Mouse (Mus musculus) heart, embryonic 11.5 days (tissue): ENCODE measurements around the gene Gm17949. TPM values are rescaled to one million over a fixed set of nuclear protein-coding genes. Genes with fewer than 3 reads are reported as not detected.

Source experiments
- ATAC-seq: fragments of 200-750 bp; cut with Nextera tagmentation; replicated peaks from 2 replicates; pipeline ENCODE4 v1.8.0; 2017; ENCODE audit warnings: moderate library complexity; ENCODE audit not compliant: insufficient number of reproducible peaks, low FRiP score, low TSS enrichment
- H3K27ac ChIP-seq: fragments of 300-500 bp; sonication (generic); 2 replicates; pipeline ENCODE4 v1.5.1; 2014; ENCODE audit warnings: mild to moderate bottlenecking, low read depth, low read length
- H3K27me3 ChIP-seq: fragments of 300-500 bp; sonication (generic); 2 replicates; pipeline ENCODE4 v1.6.1; 2014; ENCODE audit warnings: mild to moderate bottlenecking, low read length, mixed read lengths; ENCODE audit not compliant: control insufficient read depth, insufficient read depth
- H3K36me3 ChIP-seq: fragments of 300-500 bp; sonication (generic); 2 replicates; pipeline ENCODE4 v1.6.1; 2014; ENCODE audit warnings: mild to moderate bottlenecking, low read length, moderate library complexity, mixed read lengths; ENCODE audit not compliant: control insufficient read depth, insufficient read depth
- H3K4me1 ChIP-seq: fragments of 300-500 bp; sonication (generic); 2 replicates; pipeline ENCODE4 v1.6.1; 2014; ENCODE audit warnings: low read length; ENCODE audit not compliant: control insufficient read depth, insufficient read depth
- H3K4me2 ChIP-seq: fragments of 300-500 bp; sonication (generic); 2 replicates; pipeline ENCODE4 v1.6.1; 2014; ENCODE audit warnings: mild to moderate bottlenecking, moderate library complexity
- H3K4me3 ChIP-seq: fragments of 300-500 bp; sonication (generic); 2 replicates; pipeline ENCODE4 v1.5.1; 2014; ENCODE audit warnings: low read depth, low read length
- H3K9ac ChIP-seq: fragments of 300-500 bp; sonication (generic); 2 replicates; pipeline ENCODE4 v1.6.1; 2014; ENCODE audit warnings: mild to moderate bottlenecking, low read depth, low read length, moderate library complexity
- H3K9me3 ChIP-seq: fragments of 300-500 bp; sonication (generic); replicated peaks from 2 replicates; pipeline ENCODE4 v1.6.1; 2016; ENCODE audit warnings: low read length; ENCODE audit not compliant: control insufficient read depth
- WGBS: fragments of 180-500 bp; shearing (Covaris S2); extraction: QIAGEN DNeasy Blood & Tissue Kit; methylation state at CpG from one replicate; pipeline ENCODE4 v1.1.7; 2014; ENCODE audit not compliant: insufficient replicate concordance; 5-methylcytosine and 5-hydroxymethylcytosine counted together
- polyA plus RNA-seq: library from polyadenylated mRNA; unstranded; fragments of >200 nt; fragmentation: Nextera tagmentation; extraction: Ambion mirVana; gene quantifications from 2 replicates; pipeline ENCODE4 v1.2.1, GENCODE M21; 2014

Gene Gm17949
- polyA plus RNA-seq, 1 experiment from 2014 or later = 0.17 TPM

GRCm38 (mm10) chr17:56975391-56975790 lies 35.9 kb upstream of the Gm17949 start:
- Histone ChIP-seq H3K27ac (no peak overlapping the region), H3K4me2 (no peak overlapping the region), H3K36me3 (no peaks in the 10 kb centered on the region), H3K4me3 (no peak overlapping the region), H3K4me1 (no peaks in the 10 kb centered on the region), H3K9ac (no peak overlapping the region), H3K27me3 (peaks cover 5% of the 10 kb centered on the region; the same call in 1 of the 2 replicates), H3K9me3 (no peaks in the 10 kb centered on the region)
- ATAC-seq = no peak
- WGBS = 82% methylated on average over 3 of the region's 3 CpGs

- Histone ChIP-seq H3K4me2 (no peak overlapping the region), H3K9me3 (no peaks in the 10 kb centered on the region), H3K4me3 (no peak overlapping the region), H3K27ac (no peak overlapping the region), H3K4me1 (no peaks in the 10 kb centered on the region), H3K36me3 (no peaks in the 10 kb centered on the region), H3K27me3 (no peaks in the 10 kb centered on the region; the same call in 1 of the 2 replicates), H3K9ac (no peak overlapping the region)
- 69% methylated on average over 8 of the region's 8 CpGs for WGBS
- no peak for ATAC-seq
Measured at GRCm38 (mm10) chr17:56976531-56977390, 34.5 kb upstream of the Gm17949 start.

GRCm38 (mm10) chr17:56979524-56979923 lies 31.7 kb upstream of the Gm17949 start:
- Histone ChIP-seq H3K27ac (no peak overlapping the region), H3K4me2 (no peak overlapping the region), H3K36me3 (no peaks in the 10 kb centered on the region), H3K4me1 (no peaks in the 10 kb centered on the region), H3K4me3 (no peak overlapping the region), H3K9ac (no peak overlapping the region), H3K27me3 (no peaks in the 10 kb centered on the region; the same call in 1 of the 2 replicates), H3K9me3 (no peaks in the 10 kb centered on the region)
- WGBS = 40% methylated on average over 6 of the region's 8 CpGs
- no peak for ATAC-seq

GRCm38 (mm10) chr17:56981049-56981448 lies 30.2 kb upstream of the Gm17949 start:
- H3K9me3 ChIP-seq = no peaks in the 10 kb centered on the region
- ATAC-seq = no peak
- no peaks in the 10 kb centered on the region for H3K27me3 ChIP-seq
- no peak overlapping the region for H3K4me3 ChIP-seq
- H3K9ac ChIP-seq = no peak overlapping the region
- H3K4me2 ChIP-seq = no peak overlapping the region
- H3K4me1 ChIP-seq = no peaks in the 10 kb centered on the region
- no peaks in the 10 kb centered on the region for H3K36me3 ChIP-seq
- H3K27ac ChIP-seq = no peak overlapping the region
- 73% methylated on average over 7 of the region's 7 CpGs for WGBS

GRCm38 (mm10) chr17:56982013-56982412 lies 29.3 kb upstream of the Gm17949 start, which contains the start of gene Acer1:
Gene Acer1 (minus strand): TSS chr17:56982126.
- Histone ChIP-seq H3K4me3 (no peak within 1 kb of the TSS), H3K9me3 (no peaks in the 10 kb centered on the region), H3K27ac (no peak within 1 kb of the TSS), H3K36me3 (no peaks in the 10 kb centered on the region), H3K27me3 (no peaks in the 10 kb centered on the region), H3K4me1 (no peaks in the 10 kb centered on the region), H3K9ac (no peak within 1 kb of the TSS), H3K4me2 (no peak within 1 kb of the TSS)
- 56% methylated on average over 5 of the region's 5 CpGs for WGBS
- no peak for ATAC-seq

GRCm38 (mm10) chr17:56984886-56985285 lies 26.4 kb upstream of the Gm17949 start:
- Histone ChIP-seq H3K27me3 (no peaks in the 10 kb centered on the region), H3K4me2 (no peak overlapping the region), H3K9me3 (no peaks in the 10 kb centered on the region), H3K9ac (no peak overlapping the region), H3K4me1 (no peaks in the 10 kb centered on the region), H3K36me3 (no peaks in the 10 kb centered on the region), H3K4me3 (no peak overlapping the region), H3K27ac (no peak overlapping the region)
- no peak for ATAC-seq
- WGBS = 69% methylated on average over 9 of the region's 9 CpGs

GRCm38 (mm10) chr17:56985656-56986055 lies 25.6 kb upstream of the Gm17949 start:
- H3K36me3 ChIP-seq = no peaks in the 10 kb centered on the region
- no peak for ATAC-seq
- no peaks in the 10 kb centered on the region for H3K27me3 ChIP-seq
- no peaks in the 10 kb centered on the region for H3K9me3 ChIP-seq
- H3K9ac ChIP-seq = no peak overlapping the region
- no peak overlapping the region for H3K27ac ChIP-seq
- H3K4me2 ChIP-seq = no peak overlapping the region
- no peak overlapping the region for H3K4me3 ChIP-seq
- WGBS = 65% methylated on average over 3 of the region's 3 CpGs
- H3K4me1 ChIP-seq = no peaks in the 10 kb centered on the region

GRCm38 (mm10) chr17:56986105-56986805 lies 25.0 kb upstream of the Gm17949 start:
- no peak overlapping the region for H3K27ac ChIP-seq
- H3K27me3 ChIP-seq = no peaks in the 10 kb centered on the region
- H3K9me3 ChIP-seq = no peaks in the 10 kb centered on the region
- H3K36me3 ChIP-seq = no peaks in the 10 kb centered on the region
- ATAC-seq = no peak
- H3K9ac ChIP-seq = no peak overlapping the region
- H3K4me1 ChIP-seq = peaks cover 4% of the 10 kb centered on the region
- 78% methylated on average over 3 of the region's 3 CpGs for WGBS
- H3K4me2 ChIP-seq = no peak overlapping the region
- no peak overlapping the region for H3K4me3 ChIP-seq
